Mouse (Mus musculus) heart, postnatal 10 days (tissue): ENCODE data around the gene Gstt3. TPM values are rescaled to one million over a fixed set of nuclear protein-coding genes. Genes with fewer than 3 reads are reported as not detected.

ENCODE experiments used
- DNase-seq, 2 experiments: peaks; one replicate each; pipeline ENCODE4 v3.0.0; 2021
- intact Hi-C: fragments of 180-260 bp; cut with DNase I; formaldehyde crosslinking; loops from one replicate; pipeline ENCODE4 v1.15.1; 2025
- total RNA-seq, 2 experiments: library from RNA; stranded (reverse); gene quantifications; 2 replicates each; pipeline ENCODE4 v1.2.3; 2021

Gene Gstt3
- 1 to 10 TPM; 1.9 to 3.0 TPM for total RNA-seq

DNA sequence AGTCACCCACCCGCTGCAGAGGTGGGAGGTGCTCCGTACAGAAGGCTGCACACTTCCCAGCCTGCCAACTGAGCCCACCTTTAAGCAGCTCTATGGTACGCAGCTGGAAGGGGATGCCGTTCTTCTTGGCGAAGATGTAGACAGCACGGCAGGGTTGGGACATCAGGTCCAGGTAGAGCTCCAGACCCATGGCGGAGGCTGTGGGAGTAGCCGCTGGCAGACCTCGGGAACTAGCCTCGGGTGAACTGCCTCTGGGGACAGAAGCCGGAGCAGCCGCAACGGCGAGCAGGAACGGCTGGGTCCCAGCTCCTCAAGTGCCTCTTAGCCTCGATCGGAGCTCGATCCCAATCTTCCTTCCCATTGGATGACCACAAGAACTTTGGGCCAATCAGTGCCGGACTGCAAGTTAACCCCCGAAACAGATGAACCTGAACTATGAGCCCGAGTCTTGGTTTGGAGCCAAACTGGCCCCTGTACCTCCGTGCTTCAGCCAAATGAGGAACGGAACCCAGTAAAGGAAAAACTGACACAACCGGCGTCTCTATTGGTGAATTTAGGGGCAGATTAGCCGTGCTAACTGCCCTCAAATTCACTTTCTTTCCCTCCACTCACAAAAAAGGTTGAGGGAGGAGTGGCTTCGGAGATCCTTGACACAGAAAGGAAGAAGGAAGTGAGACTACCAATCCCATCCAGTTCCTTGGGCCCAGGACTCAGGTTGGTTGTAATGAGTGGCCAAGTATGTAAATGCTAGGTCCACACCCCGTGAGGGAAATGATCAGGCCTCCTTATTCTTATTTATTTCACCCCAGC is at the start of gene Gstt3, which contains the start of gene Gm20441:
Gene Gstt3 (minus strand): TSS at position 646 of the 810 bp plus-strand sequence.
Gene Gm20441 (minus strand): TSS at position 186 of the 810 bp plus-strand sequence.
- peak; percentile 63 to 69 for DNase-seq
- intact Hi-C loops, result no loop called here

DNA sequence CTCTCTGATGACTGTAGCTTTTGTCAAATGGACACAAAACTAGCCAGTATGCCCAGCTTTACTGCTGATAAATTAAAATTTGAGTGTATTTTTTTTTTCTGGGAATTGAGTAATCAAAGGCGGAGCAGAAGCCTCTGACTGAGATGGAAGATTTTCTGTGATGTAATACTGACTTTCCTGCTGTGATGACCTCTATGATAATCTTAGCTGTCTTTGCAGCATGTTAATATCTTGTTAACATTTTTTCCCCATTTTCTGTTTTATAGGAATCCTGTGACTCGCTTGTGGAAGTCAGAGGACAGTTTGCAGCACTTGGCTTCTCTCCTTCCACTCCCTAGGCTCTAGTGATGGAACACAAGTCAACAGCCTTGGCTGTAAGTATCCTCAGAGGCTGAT is 49.1 kb upstream of the Gstt3 start:
- no peak for DNase-seq
- intact Hi-C loops, result loop anchor here (5.0 kb wide), 2 partner anchors 188 to 243 kb away; partner anchors contain the start of genes Ggt5 and Susd2

DNA sequence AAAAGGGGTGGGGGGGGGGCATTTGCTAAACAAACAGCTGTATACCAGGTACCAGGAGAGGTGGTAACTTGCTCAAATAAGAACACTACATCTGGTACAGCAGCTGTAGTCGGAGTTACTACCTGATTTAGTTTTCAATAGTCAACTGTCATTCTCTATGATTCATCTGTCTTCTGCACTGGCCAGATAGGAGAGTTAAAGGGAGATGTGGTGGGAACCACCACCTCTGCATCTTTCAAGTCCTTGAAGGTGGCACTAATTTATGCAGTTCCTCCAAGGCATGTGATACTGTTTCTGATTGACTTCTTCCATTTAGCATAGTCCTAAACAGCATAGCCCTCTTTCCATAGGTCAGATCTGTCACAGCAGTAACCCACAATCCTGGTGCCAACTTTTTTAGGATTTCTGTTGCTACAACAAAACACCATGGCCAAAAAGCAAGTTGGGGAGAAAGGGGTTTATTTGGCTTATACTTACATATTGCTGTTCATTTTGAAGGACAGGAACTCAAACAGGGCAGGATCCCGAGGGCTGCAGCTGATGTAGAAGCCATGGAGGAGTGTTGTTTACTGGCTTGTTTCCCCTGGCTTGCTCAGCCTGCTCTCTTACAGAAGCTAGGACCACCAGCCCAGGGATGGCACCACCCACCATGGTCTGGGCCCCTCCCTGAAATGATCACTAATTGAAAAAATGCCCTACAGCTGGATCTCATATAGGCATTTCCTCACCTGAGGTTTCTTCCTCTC is 48.5 kb upstream of the Gstt3 start:
- no peak for DNase-seq
- intact Hi-C loops, result loop anchor here (5.0 kb wide), 2 partner anchors 187 to 242 kb away; partner anchors contain the start of genes Ggt5 and Susd2

DNA sequence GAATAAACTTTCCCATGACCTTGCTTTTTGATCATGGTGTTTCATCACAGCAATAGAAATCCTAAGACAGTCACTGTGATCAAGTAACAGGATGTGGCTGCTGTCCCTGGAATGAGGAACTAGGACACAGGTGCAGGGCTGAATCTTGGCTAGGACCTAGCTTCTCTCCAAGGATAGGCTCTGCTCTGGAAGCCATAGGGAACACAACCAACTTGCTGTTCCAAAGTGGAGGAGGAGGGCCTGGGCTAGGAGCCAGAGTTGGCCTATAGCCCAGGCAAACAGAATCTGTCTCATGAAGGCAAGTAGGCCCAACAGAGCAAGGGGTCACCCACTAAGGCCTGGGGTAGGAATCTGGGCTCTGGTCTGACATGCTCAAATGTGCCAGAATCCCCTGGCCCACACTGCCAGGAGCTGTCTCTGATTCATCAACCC is 47.3 kb upstream of the Gstt3 start:
- peak; percentile 65 to 73 for DNase-seq
- intact Hi-C loops, result no loop called here

DNA sequence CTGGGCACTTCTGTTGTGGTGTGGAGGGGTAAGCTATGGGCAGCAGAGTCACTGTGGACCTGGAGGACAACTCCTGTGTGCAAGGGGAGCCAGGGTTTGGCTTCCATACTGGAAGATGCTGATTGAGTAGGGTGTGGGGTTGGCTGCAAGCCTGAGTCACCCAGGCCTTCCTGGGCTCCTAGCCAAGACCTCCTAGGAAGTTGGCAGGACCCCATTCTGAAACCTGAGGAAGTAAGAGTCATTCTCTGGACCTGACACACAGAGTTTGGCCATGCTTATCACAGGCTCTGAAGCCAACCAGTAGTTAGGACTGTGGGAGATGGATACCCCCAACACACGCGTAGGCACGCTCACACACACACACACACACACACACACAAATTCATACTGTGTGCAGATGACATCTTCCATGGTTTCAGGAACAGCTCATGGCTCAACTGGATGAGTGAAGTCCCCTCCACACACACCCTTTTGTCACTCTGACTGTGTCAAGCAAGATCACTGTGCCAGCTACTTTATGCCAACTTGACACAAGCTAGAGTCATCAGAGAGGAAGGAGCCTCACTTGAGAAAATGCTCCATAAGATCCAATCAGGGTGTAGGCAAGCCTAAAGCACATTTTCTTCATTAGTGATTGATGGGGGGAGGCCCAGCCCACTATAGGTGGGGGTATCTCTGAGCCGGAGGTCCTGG is 46.6 kb upstream of the Gstt3 start:
- intact Hi-C loops, result no loop called here
- DNase-seq, result peak; percentile 68 to 73

DNA sequence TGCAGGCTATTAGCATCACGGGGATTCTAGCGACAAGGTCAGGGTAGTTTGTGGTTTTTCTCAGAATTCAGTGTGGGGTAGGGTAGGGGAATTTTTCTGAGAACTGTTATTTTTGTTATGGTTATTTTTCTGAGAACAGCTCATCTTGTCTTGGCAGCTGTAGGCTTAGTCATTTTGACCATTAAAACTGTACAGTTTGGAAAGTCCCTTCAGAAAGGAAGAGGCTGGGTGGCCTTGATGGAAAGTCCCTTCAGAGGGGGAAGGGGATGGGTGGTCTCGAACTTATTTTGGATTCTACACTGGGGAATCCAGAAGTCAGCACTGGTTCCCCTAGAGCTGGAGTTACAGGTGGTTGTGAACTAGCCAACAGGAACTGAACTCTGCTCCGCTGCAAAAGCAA is 43.3 kb upstream of the Gstt3 start:
- intact Hi-C loops, result no loop called here
- DNase-seq, result no peak

DNA sequence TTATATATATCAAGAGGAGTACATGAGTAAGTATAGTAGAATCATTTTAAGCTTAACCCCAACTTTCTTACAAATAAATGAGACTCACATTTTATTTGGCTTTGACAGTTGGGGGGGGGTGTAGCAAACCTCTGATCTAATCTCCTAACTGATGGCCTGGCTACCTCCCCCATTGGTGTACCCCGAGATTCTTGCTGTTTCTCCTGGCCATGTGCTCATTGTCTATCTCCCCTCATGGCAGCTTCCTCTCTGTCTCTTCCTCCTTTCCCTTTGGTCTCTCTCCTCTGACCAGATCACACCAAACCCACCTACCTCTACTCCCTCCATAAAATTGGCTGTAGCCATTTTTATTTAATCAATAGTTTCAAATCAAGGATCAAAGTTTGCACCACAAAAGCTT is 42.6 kb upstream of the Gstt3 start:
- intact Hi-C loops, result no loop called here
- no peak for DNase-seq

DNA sequence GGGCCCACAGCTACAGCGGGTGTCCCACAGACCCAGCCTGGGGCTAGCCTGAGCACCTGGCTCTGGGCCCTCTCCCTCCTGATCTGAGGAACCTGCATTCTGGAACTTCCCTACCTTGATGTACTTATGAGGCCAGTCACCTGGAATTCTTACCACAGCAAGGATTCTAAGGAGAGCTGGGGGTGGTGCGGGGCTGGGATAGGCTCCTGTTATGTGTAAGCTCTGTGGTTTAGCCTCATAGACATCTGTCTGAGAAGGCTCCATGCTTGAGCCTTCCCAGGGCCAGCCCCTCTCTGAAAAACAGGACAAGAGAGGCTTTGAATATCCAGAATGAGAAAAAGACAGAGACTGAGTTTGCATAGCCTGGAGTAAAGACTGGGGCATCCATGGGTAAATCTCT is 41.2 kb upstream of the Gstt3 start, which contains the start of gene Gstt4:
Gene Gstt4 (minus strand): TSS at position 101 of the 400 bp plus-strand sequence.
- intact Hi-C loops, result no loop called here
- no peak for DNase-seq

DNA sequence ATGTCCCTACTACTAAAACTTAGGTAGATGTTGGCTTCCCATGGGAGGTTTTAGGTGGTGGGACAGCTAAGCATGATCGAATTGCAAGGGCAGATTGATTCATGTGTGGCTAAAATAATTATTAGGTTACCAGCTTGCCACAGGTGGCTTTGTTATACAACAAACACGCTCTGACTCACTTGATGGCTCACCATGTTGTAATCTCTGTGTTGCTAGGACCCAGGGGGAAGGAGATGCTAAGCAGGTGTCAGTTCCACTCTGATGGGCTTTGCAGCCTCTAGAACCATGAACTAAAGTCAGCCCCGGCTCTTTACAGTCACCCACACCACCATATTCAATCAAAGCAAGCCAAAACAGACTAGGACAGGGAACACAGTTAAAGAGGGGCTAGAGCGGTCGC is 38.7 kb upstream of the Gstt3 start:
- DNase-seq, result no peak
- intact Hi-C loops, result no loop called here

DNA sequence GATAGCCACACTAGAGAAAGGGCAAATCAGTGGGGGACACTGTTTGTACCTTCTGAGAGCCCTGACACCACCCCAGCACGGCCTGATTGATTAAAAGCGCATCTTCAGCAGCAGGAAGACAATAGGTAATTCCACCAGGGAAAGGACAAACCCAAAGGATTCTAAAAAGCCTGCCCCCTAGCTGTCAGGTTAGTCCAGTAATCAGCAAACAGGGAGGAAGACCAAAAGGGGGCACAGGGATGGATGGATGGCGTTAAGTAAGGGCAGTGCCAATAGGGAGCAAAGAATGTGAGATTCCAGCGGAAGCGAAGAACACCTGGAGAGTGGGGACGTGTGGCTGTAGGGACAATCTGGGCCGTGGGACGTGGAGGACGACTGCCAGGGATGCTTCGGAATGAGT is 37.4 kb upstream of the Gstt3 start:
- no peak for DNase-seq
- intact Hi-C loops, result no loop called here

DNA sequence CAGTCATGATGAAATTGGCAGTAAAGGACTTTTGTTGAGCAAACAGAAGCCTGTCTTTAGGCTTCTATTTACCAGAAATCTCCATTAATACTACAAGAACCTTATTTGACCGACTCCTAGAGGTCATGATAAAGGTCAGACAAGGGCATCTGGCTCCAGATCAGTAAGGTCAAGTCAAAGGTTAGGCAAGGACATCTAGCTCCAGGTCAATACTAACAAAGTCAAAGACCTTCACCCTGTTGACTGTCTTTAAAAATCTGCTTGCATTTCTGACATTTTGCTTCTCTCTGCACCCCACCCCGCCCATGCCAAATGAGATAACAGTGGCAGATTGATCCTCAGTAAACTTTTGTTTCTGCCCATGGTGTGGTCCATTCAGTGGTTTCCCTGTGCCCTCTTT is 23.0 kb upstream of the Gstt3 start:
- intact Hi-C loops, result no loop called here
- DNase-seq, result no peak

DNA sequence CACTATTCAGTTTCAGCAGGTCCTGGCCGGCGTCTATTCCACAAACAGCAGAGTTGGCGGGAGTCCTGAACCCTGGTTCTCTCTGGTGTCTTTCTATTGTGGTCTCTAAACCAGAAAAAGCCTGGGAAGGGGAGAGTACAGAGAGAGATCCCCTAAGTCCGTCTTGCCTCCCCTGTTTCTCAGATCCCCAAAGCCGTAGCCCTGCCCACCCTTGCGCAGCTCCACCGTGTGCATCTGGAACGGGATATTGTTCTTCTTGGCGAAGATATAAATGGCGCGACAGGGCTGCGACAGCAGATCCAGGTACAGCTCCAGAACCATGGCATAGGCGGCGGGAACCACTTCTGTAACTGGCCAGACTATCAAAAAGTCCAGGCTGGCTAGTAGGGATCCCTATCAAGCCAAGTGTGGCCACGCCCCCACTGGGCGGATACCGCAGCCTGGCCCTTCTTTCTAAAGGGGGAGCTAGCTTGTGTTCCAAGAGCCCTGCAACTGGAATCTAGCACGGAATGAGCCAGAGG is 17.0 kb upstream of the Gstt3 start, which contains the start of gene Gstt1:
Gene Gstt1 (minus strand): TSS at position 409 of the 521 bp plus-strand sequence.
- DNase-seq, result peak; percentile 60 to 69
- intact Hi-C loops, result no loop called here

DNA sequence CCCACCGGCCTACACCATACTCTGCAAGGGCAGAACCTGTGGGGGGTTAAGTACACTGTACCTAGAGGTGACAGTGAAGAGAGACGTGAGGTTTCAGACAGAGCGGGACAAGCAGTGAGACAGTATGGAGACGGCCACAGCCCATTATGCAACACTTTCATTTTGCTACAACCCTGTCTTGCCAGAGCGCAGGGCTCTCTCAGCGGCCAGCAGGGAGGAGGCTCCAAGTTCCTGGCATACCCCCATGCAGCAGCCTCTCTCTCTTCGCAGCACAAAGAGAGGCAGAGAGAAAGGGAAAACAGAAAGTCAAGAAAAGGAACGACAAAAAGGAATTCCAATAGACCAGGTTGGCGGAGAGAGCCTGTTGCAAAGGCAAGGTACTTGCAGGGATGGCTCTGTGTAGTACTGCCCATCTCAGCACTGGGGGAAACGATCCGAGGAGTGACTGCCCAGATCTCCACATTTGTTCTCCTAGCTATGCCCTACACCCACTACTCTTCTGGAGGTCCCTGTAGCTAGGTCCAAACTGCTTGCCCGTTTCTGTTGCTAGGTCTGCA is 16.5 kb upstream of the Gstt3 start:
- intact Hi-C loops, result no loop called here
- DNase-seq, result peak; percentile 57 to 64

DNA sequence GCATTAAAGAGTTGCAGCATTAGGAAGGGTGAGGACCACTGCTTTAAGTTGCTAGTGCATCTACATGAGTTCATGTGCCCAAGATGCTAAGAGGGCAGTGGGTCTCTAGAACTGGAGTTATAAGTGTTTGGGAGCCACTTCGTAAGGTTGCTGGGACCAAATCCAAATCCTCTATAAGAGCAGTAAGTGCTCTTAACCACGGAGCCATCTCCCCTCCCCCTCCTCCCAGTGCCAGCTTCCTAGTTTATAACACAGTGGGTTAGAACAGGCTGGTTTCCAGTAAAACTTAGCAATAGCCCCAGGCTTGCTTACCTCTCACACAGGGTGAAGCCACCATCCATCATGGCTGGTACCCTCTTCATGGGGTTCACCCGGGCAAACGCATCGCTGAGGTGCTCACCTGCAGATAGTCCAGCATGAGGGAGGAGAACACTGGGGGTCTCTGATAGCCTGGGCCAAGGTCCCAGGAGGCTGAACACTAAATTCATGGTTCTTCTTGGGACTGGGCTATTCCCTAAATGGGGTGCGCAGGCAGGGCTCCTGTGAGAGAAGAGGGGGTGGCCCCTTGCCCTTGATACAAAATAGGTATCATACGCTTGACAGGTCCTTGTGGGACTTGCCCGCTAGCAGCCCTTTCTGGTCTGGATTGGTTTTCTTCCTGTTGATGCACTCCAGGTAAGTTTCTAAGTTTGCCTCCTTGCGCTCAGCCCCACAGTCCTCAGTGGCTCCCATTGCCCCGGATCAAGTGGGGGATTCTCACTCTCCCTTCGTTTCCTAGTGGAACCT is 15.7 kb upstream of the Gstt3 start:
- intact Hi-C loops, result no loop called here
- DNase-seq, result no peak

DNA sequence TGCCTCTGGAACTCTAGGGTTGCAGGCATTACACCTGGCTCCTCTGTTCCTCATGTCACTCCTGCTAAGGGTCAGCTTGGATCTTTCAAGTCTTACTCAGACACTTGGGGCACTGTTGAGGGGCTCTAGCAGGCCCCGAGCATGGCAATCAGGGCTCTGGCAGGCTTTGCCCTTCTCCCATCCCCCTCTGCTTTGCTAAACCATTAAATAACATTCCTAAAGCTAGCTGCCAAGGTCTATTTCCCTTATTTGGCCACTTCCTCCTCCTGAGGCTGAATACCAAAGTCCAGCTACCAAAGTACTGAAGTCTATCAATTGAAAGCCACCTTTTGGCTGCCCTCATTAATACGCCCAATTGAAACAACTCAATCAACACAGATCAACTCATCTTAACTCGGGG is 13.7 kb upstream of the Gstt3 start:
- no peak for DNase-seq
- intact Hi-C loops, result no loop called here

DNA sequence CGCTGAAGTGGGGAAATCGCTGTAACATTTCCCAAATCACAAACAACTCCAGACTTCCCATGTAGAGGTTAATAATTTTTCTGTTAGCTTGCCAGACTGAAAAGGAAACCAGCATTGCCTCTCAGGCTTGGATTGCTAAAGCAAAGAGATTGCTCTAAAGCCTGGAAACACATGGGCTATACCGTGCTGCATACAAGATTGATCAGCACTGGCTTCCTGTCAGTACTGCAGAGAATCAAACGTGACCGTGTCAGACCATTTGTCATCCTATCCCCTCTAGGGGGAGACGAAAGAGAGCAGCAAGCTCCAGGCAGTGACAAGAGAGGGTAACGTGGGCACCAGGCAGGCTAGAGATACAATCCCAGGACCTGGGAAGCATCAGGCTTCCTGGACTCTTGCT is 9.6 kb upstream of the Gstt3 start:
- no peak for DNase-seq
- intact Hi-C loops, result no loop called here

DNA sequence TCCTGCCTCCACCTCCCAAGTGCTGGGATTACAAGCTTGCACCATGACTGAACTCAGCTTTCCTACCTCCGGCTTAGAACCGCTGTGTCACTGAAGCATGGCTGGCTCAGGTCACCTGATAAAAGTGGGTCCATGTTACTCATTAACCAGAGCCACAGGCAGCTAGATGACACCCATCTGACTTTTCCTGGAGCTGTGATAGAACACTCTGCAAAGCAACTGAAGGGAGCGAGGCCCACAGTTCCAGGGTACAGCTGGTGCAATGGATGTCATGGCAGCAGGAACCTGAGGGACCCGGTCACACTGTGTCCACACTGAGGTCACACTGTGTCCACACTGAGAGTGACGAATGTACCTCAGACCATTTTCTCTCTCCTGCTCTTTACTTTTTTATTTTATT is 8.6 kb upstream of the Gstt3 start:
- DNase-seq, result no peak
- intact Hi-C loops, result no loop called here

DNA sequence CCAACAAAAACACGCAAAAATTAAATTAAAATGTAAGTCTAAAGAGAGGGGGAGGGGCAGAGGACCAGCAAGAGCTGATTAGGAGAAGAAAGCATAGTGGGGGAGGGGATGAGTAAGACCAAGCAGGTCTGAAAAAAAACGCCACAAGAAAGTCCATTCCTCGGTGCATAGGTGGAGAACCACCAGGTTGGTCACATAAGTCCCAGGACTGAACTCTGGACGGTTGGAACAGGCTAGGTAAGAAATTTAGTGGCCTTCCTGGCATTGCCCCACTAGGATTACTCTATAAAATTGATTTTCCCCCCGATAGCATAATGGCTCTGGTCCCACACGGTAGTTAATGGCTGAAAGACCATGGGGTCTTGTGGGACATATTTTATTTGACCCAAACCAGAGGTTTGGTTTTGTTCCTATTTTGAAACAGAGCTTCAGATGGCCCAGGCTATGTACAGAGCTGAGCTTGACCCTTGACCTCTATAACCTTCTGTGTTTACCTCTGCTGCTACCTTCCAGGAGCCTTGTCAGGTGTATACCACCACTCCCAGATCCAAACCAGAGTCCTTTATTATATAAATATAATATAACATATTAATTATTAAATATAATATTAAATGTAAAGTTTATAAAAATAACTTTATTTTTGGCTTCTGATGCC is 8.0 kb upstream of the Gstt3 start:
- intact Hi-C loops, result no loop called here
- DNase-seq, result no peak

DNA sequence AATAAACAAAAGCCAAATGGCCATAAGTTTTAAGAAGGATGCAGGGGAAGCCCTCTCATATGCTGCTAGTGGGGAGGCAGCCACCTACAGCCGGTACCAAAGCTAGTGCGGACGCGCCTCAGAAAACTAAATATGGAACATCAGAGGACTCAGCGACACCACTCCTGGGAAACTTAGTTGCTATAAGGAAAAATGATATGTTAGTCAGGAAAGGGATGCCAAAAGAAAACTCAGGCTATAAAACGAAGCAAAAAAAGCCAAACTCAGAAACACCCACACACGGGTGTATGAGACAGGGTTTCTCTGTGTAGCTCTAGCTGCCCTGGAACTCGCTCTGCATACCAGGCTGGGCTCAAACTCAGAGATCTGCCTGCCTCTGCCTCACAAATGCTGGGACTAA is 7.1 kb upstream of the Gstt3 start:
- DNase-seq, result no peak
- intact Hi-C loops, result no loop called here
